Mouse (Mus musculus): Measurements from ENCODE around the gene Smad3. TPM values are rescaled to one million over a fixed set of nuclear protein-coding genes. Genes with fewer than 3 reads are reported as not detected.

Gene Smad3
- polyA plus RNA-seq, 1 experiment from 2014 or later: 11.6 TPM

GRCm38 (mm10) chr9:63728969-63729368 is 28.8 kb downstream of the Smad3 start:
- H3K4me1 ChIP-seq (replicated peaks): peaks cover 70% of the 10 kb centered on the region
- no peaks in the 10 kb centered on the region for H3K36me3 ChIP-seq
- no peak overlapping the region for H3K27ac ChIP-seq
- H3K9ac ChIP-seq: no peak overlapping the region
- no peaks in the 10 kb centered on the region for H3K27me3 ChIP-seq
- no peak overlapping the region for H3K4me3 ChIP-seq
- no peak for ATAC-seq (replicated peaks; ENCODE audit: insufficient number of reproducible peaks, insufficient read depth, low FRiP score, low read depth)
- WGBS: 78% methylated on average over 10 of the region's 10 CpGs
- no peaks in the 10 kb centered on the region for H3K9me3 ChIP-seq (replicated peaks)
- H3K4me2 ChIP-seq: no peak overlapping the region

- ATAC-seq (replicated peaks; ENCODE audit: insufficient number of reproducible peaks, insufficient read depth, low FRiP score, low read depth): no peak
- Histone ChIP-seq H3K9ac (no peak overlapping the region), H3K4me1 (replicated peaks) (peaks cover 78% of the 10 kb centered on the region), H3K4me2 (no peak overlapping the region), H3K9me3 (replicated peaks) (no peaks in the 10 kb centered on the region), H3K36me3 (no peaks in the 10 kb centered on the region), H3K4me3 (no peak overlapping the region), H3K27ac (peak overlapping the region; percentile 82), H3K27me3 (no peaks in the 10 kb centered on the region)
- WGBS: 72% methylated on average over 6 of the region's 6 CpGs
These were observed 30.7 kb downstream of the Smad3 start for GRCm38 (mm10) chr9:63727070-63727469.

GRCm38 (mm10) chr9:63726088-63727010 is 31.4 kb downstream of the Smad3 start:
- H3K4me1 ChIP-seq (replicated peaks): peaks cover 83% of the 10 kb centered on the region
- no peaks in the 10 kb centered on the region for H3K27me3 ChIP-seq
- ATAC-seq (replicated peaks; ENCODE audit: insufficient number of reproducible peaks, insufficient read depth, low FRiP score, low read depth): peak; percentile 53
- no peak overlapping the region for H3K4me3 ChIP-seq
- H3K27ac ChIP-seq: peak overlapping the region; percentile 82
- H3K9me3 ChIP-seq (replicated peaks): no peaks in the 10 kb centered on the region
- no peaks in the 10 kb centered on the region for H3K36me3 ChIP-seq
- peak overlapping the region; percentile 45 for H3K9ac ChIP-seq
- H3K4me2 ChIP-seq: peak overlapping the region; percentile 15
- 23% methylated on average over 13 of the region's 13 CpGs for WGBS

DNA sequence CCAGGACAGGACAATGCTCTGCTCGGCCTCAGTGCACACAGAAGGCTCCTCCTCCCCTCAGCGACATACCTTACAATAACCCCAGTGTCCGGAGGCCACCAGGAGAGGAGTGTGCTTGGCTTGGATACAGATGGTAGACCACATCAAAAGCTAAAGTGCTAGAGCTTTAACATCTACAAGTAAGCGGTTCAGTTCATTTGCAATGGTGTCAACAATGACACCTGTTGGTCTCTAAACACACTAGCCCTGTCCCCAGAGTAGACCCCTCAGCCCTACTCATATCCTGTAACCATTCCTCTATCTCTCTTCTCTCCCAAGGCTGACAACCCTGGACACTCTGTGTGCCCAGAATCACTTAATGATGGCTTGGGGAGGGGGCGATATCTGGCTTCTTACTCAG is 33.0 kb downstream of the Smad3 start:
- no peak overlapping the region for H3K27ac ChIP-seq
- WGBS: 72% methylated on average over 5 of the region's 5 CpGs
- no peaks in the 10 kb centered on the region for H3K9me3 ChIP-seq (replicated peaks)
- peaks cover 84% of the 10 kb centered on the region for H3K4me1 ChIP-seq (replicated peaks)
- H3K36me3 ChIP-seq: no peaks in the 10 kb centered on the region
- no peaks in the 10 kb centered on the region for H3K27me3 ChIP-seq
- no peak for ATAC-seq (replicated peaks; ENCODE audit: insufficient number of reproducible peaks, insufficient read depth, low FRiP score, low read depth)
- no peak overlapping the region for H3K9ac ChIP-seq
- no peak overlapping the region for H3K4me3 ChIP-seq
- no peak overlapping the region for H3K4me2 ChIP-seq

- no peak; the same call in 1 of the 2 replicates for ATAC-seq (replicated peaks; ENCODE audit: insufficient number of reproducible peaks, insufficient read depth, low FRiP score, low read depth)
- WGBS: 41% methylated on average over 9 of the region's 9 CpGs
These were observed 34.9 kb downstream of the Smad3 start for GRCm38 (mm10) chr9:63722918-63723317.

GRCm38 (mm10) chr9:63722350-63722749 is 35.4 kb downstream of the Smad3 start:
- H3K27me3 ChIP-seq: no peaks in the 10 kb centered on the region
- H3K4me3 ChIP-seq: no peak overlapping the region
- no peak for ATAC-seq (replicated peaks; ENCODE audit: insufficient number of reproducible peaks, insufficient read depth, low FRiP score, low read depth)
- no peak overlapping the region for H3K4me2 ChIP-seq
- H3K36me3 ChIP-seq: no peaks in the 10 kb centered on the region
- peaks cover 92% of the 10 kb centered on the region for H3K4me1 ChIP-seq (replicated peaks)
- 78% methylated on average over 7 of the region's 7 CpGs for WGBS
- H3K9me3 ChIP-seq (replicated peaks): no peaks in the 10 kb centered on the region
- no peak overlapping the region for H3K9ac ChIP-seq
- peak overlapping the region; percentile 82; the same call in 1 of the 2 replicates for H3K27ac ChIP-seq

More at GRCm38 (mm10) chr9:63722918-63723317, 34.9 kb downstream of the Smad3 start:
- peaks cover 92% of the 10 kb centered on the region for H3K4me1 ChIP-seq (replicated peaks)
- peak overlapping the region; percentile 82 for H3K27ac ChIP-seq
- no peaks in the 10 kb centered on the region for H3K36me3 ChIP-seq
- H3K4me2 ChIP-seq: peak overlapping the region; percentile 5
- H3K4me3 ChIP-seq: no peak overlapping the region
- H3K27me3 ChIP-seq: no peaks in the 10 kb centered on the region
- H3K9ac ChIP-seq: no peak overlapping the region
- no peaks in the 10 kb centered on the region for H3K9me3 ChIP-seq (replicated peaks)

GRCm38 (mm10) chr9:63721573-63722275 is 36.1 kb downstream of the Smad3 start:
- Histone ChIP-seq H3K9me3 (replicated peaks) (no peaks in the 10 kb centered on the region), H3K36me3 (no peaks in the 10 kb centered on the region), H3K9ac (no peak overlapping the region), H3K4me1 (replicated peaks) (peaks cover 92% of the 10 kb centered on the region), H3K4me3 (no peak overlapping the region), H3K27ac (peak overlapping the region; percentile 18), H3K27me3 (no peaks in the 10 kb centered on the region), H3K4me2 (no peak overlapping the region)
- WGBS: 77% methylated on average over 9 of the region's 9 CpGs
- no peak for ATAC-seq (replicated peaks; ENCODE audit: insufficient number of reproducible peaks, insufficient read depth, low FRiP score, low read depth)

DNA sequence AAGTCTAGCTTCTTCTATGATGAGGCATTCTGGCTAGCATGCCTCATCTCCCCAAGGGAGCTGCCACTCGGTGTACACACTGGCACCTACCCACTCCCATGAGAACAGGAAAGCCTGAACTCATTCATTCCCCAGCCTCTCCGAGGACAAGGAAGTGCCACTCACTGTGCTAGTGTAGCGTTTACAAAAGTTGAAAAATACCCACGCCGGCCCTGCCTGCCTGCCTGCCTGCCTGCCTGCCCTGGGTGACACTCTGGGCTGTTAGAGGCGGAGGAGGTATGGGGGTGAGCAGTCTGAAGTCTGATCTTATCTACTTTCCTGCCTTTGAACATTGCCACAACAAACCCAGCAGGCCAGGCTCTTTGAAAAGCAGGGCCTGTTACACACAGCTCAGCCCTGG is 37.1 kb downstream of the Smad3 start:
- Histone ChIP-seq H3K27ac (peak overlapping the region; percentile 18; the same call in 1 of the 2 replicates), H3K4me3 (no peak overlapping the region), H3K9ac (no peak overlapping the region), H3K4me2 (no peak overlapping the region), H3K9me3 (replicated peaks) (no peaks in the 10 kb centered on the region), H3K36me3 (no peaks in the 10 kb centered on the region), H3K4me1 (replicated peaks) (peaks cover 92% of the 10 kb centered on the region), H3K27me3 (no peaks in the 10 kb centered on the region)
- ATAC-seq (replicated peaks; ENCODE audit: insufficient number of reproducible peaks, insufficient read depth, low FRiP score, low read depth): no peak
- WGBS: 25% methylated on average over 6 of the region's 6 CpGs

GRCm38 (mm10) chr9:63719770-63720440 is 37.9 kb downstream of the Smad3 start:
- Histone ChIP-seq H3K27me3 (no peaks in the 10 kb centered on the region), H3K36me3 (no peaks in the 10 kb centered on the region), H3K9me3 (replicated peaks) (no peaks in the 10 kb centered on the region), H3K4me2 (no peak overlapping the region), H3K27ac (no peak overlapping the region), H3K4me1 (replicated peaks) (peaks cover 93% of the 10 kb centered on the region), H3K4me3 (no peak overlapping the region), H3K9ac (no peak overlapping the region)
- WGBS: 65% methylated on average over 16 of the region's 16 CpGs
- no peak for ATAC-seq (replicated peaks; ENCODE audit: insufficient number of reproducible peaks, insufficient read depth, low FRiP score, low read depth)

DNA sequence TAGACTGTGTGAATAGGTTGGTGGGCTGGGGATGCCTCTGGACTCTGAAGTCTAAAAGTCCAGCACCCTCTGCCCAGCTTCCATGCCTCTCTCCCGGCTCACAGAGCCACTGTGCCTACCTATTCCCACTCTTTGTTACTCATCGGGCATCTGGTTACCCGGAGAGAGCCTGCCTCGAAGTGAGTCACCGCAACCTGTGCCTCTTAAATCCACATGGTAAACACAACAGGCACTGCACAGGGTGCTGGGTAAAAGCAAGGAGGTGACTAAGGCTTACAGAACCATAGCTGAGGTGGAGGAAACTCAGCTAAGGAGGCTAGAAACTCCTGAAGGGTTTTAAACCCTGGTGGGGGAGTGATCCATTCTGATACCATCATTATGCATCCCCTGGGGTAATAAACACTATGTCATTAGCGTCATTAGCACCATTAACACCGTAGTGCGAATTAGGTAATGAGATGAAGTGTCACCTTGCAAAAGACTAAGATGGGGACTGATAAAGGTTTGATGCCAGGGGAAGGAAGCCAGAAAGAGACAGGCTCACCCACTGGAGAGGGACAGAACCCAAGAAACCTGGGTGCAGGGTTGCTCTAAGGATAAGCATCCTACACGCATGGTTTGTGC is 38.9 kb downstream of the Smad3 start:
- no peak overlapping the region for H3K4me2 ChIP-seq
- H3K4me3 ChIP-seq: no peak overlapping the region
- WGBS: 80% methylated on average over 9 of the region's 9 CpGs
- H3K27me3 ChIP-seq: no peaks in the 10 kb centered on the region
- no peak for ATAC-seq (replicated peaks; ENCODE audit: insufficient number of reproducible peaks, insufficient read depth, low FRiP score, low read depth)
- H3K9me3 ChIP-seq (replicated peaks): no peaks in the 10 kb centered on the region
- H3K36me3 ChIP-seq: no peaks in the 10 kb centered on the region
- no peak overlapping the region for H3K9ac ChIP-seq
- H3K27ac ChIP-seq: no peak overlapping the region
- H3K4me1 ChIP-seq (replicated peaks): peaks cover 84% of the 10 kb centered on the region

DNA sequence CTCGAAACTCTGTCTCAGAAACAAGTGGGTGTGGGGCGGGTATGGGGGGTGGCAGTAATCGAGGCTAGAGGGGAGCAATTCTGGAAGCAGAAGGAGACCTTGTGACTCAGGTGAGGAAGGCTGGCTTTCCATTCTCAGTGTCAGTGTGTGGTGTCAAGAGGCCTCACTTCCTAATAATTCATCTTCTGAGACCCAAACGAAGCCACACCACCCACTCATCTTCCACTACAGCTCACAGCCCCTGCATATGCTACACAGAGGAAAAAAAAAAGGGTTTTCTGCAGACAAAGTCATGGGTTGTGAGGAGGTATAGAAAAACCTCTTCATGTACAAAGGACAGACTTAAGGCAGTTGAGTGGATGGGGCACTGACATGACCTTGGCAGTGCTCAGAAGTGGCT is 39.6 kb downstream of the Smad3 start:
- no peak for ATAC-seq (replicated peaks; ENCODE audit: insufficient number of reproducible peaks, insufficient read depth, low FRiP score, low read depth)
- WGBS: 72% methylated on average over 4 of the region's 4 CpGs
- Histone ChIP-seq H3K27ac (no peak overlapping the region), H3K36me3 (no peaks in the 10 kb centered on the region), H3K4me3 (no peak overlapping the region), H3K9me3 (replicated peaks) (no peaks in the 10 kb centered on the region), H3K9ac (no peak overlapping the region), H3K4me1 (replicated peaks) (peaks cover 84% of the 10 kb centered on the region), H3K27me3 (no peaks in the 10 kb centered on the region), H3K4me2 (no peak overlapping the region)
